Mouse (Mus musculus) heart, embryonic 11.5 days (tissue): ENCODE data around the gene Ccnd2. TPM values are rescaled to one million over a fixed set of nuclear protein-coding genes. Genes with fewer than 3 reads are reported as not detected.

Source experiments
- ATAC-seq: fragments of 200-750 bp; cut with Nextera tagmentation; replicated peaks from 2 replicates; pipeline ENCODE4 v1.8.0; 2017; ENCODE audit warnings: moderate library complexity; ENCODE audit not compliant: insufficient number of reproducible peaks, low FRiP score, low TSS enrichment
- H3K27ac ChIP-seq: fragments of 300-500 bp; sonication (generic); 2 replicates; pipeline ENCODE4 v1.5.1; 2014; ENCODE audit warnings: mild to moderate bottlenecking, low read depth, low read length
- H3K27me3 ChIP-seq: fragments of 300-500 bp; sonication (generic); 2 replicates; pipeline ENCODE4 v1.6.1; 2014; ENCODE audit warnings: mild to moderate bottlenecking, low read length, mixed read lengths; ENCODE audit not compliant: control insufficient read depth, insufficient read depth
- H3K36me3 ChIP-seq: fragments of 300-500 bp; sonication (generic); 2 replicates; pipeline ENCODE4 v1.6.1; 2014; ENCODE audit warnings: mild to moderate bottlenecking, low read length, moderate library complexity, mixed read lengths; ENCODE audit not compliant: control insufficient read depth, insufficient read depth
- H3K4me1 ChIP-seq: fragments of 300-500 bp; sonication (generic); 2 replicates; pipeline ENCODE4 v1.6.1; 2014; ENCODE audit warnings: low read length; ENCODE audit not compliant: control insufficient read depth, insufficient read depth
- H3K4me2 ChIP-seq: fragments of 300-500 bp; sonication (generic); 2 replicates; pipeline ENCODE4 v1.6.1; 2014; ENCODE audit warnings: mild to moderate bottlenecking, moderate library complexity
- H3K4me3 ChIP-seq: fragments of 300-500 bp; sonication (generic); 2 replicates; pipeline ENCODE4 v1.5.1; 2014; ENCODE audit warnings: low read depth, low read length
- H3K9ac ChIP-seq: fragments of 300-500 bp; sonication (generic); 2 replicates; pipeline ENCODE4 v1.6.1; 2014; ENCODE audit warnings: mild to moderate bottlenecking, low read depth, low read length, moderate library complexity
- H3K9me3 ChIP-seq: fragments of 300-500 bp; sonication (generic); replicated peaks from 2 replicates; pipeline ENCODE4 v1.6.1; 2016; ENCODE audit warnings: low read length; ENCODE audit not compliant: control insufficient read depth
- WGBS: fragments of 180-500 bp; shearing (Covaris S2); extraction: QIAGEN DNeasy Blood & Tissue Kit; methylation state at CpG from one replicate; pipeline ENCODE4 v1.1.7; 2014; ENCODE audit not compliant: insufficient replicate concordance; 5-methylcytosine and 5-hydroxymethylcytosine counted together
- polyA plus RNA-seq: library from polyadenylated mRNA; unstranded; fragments of >200 nt; fragmentation: Nextera tagmentation; extraction: Ambion mirVana; gene quantifications from 2 replicates; pipeline ENCODE4 v1.2.1, GENCODE M21; 2014

Ccnd2 gene
- polyA plus RNA-seq, 1 experiment from 2014 or later, result 821 TPM

GRCm38 (mm10) chr6:127106726-127107125 lies 45.3 kb downstream of the Ccnd2 start:
- Histone ChIP-seq H3K4me1 (peaks cover 7% of the 10 kb centered on the region), H3K27me3 (no peaks in the 10 kb centered on the region), H3K4me2 (no peak overlapping the region), H3K27ac (no peak overlapping the region), H3K36me3 (no peaks in the 10 kb centered on the region), H3K9me3 (no peaks in the 10 kb centered on the region), H3K9ac (no peak overlapping the region), H3K4me3 (no peak overlapping the region)
- no peak for ATAC-seq
- 64% methylated on average over 5 of the region's 5 CpGs for WGBS

GRCm38 (mm10) chr6:127106189-127106588 lies 45.8 kb downstream of the Ccnd2 start:
- no peak for ATAC-seq
- H3K4me1 ChIP-seq, result peaks cover 7% of the 10 kb centered on the region
- H3K9me3 ChIP-seq, result no peaks in the 10 kb centered on the region
- no peak overlapping the region for H3K4me3 ChIP-seq
- no peaks in the 10 kb centered on the region for H3K27me3 ChIP-seq
- H3K36me3 ChIP-seq, result no peaks in the 10 kb centered on the region
- no peak overlapping the region for H3K9ac ChIP-seq
- WGBS, result 86% methylated on average over 5 of the region's 5 CpGs
- H3K4me2 ChIP-seq, result no peak overlapping the region
- H3K27ac ChIP-seq, result no peak overlapping the region

GRCm38 (mm10) chr6:127105107-127105506 lies 46.9 kb downstream of the Ccnd2 start:
- no peak for ATAC-seq
- peaks cover 7% of the 10 kb centered on the region for H3K4me1 ChIP-seq
- no peak overlapping the region for H3K4me2 ChIP-seq
- H3K4me3 ChIP-seq, result no peak overlapping the region
- no peaks in the 10 kb centered on the region for H3K36me3 ChIP-seq
- no peaks in the 10 kb centered on the region for H3K9me3 ChIP-seq
- no peaks in the 10 kb centered on the region for H3K27me3 ChIP-seq
- 60% methylated on average over 6 of the region's 6 CpGs for WGBS
- no peak overlapping the region for H3K9ac ChIP-seq
- H3K27ac ChIP-seq, result no peak overlapping the region

- Histone ChIP-seq H3K4me1 (peaks cover 7% of the 10 kb centered on the region), H3K4me2 (no peak overlapping the region), H3K4me3 (no peak overlapping the region), H3K9me3 (no peaks in the 10 kb centered on the region), H3K9ac (no peak overlapping the region), H3K27me3 (no peaks in the 10 kb centered on the region), H3K27ac (no peak overlapping the region), H3K36me3 (no peaks in the 10 kb centered on the region)
- 75% methylated on average over 7 of the region's 7 CpGs for WGBS
- ATAC-seq, result no peak
Measured at GRCm38 (mm10) chr6:127104396-127105029, 47.5 kb downstream of the Ccnd2 start.

GRCm38 (mm10) chr6:127103506-127104275 lies 48.3 kb downstream of the Ccnd2 start:
- H3K27me3 ChIP-seq, result no peaks in the 10 kb centered on the region
- H3K4me2 ChIP-seq, result no peak overlapping the region
- H3K4me1 ChIP-seq, result peaks cover 5% of the 10 kb centered on the region
- no peak overlapping the region for H3K27ac ChIP-seq
- WGBS, result 89% methylated on average over 6 of the region's 6 CpGs
- H3K36me3 ChIP-seq, result no peaks in the 10 kb centered on the region
- no peak for ATAC-seq
- no peak overlapping the region for H3K4me3 ChIP-seq
- no peaks in the 10 kb centered on the region for H3K9me3 ChIP-seq
- no peak overlapping the region for H3K9ac ChIP-seq

- 0 out of 2 replicates have a peak, but pooled peaks cover 3% of the 10 kb centered on the region for H3K36me3 ChIP-seq
- 54% methylated on average over 7 of the region's 7 CpGs for WGBS
- no peaks in the 10 kb centered on the region for H3K4me1 ChIP-seq
- no peak overlapping the region for H3K4me3 ChIP-seq
- no peak overlapping the region for H3K27ac ChIP-seq
- no peaks in the 10 kb centered on the region for H3K27me3 ChIP-seq
- no peak overlapping the region for H3K4me2 ChIP-seq
- ATAC-seq, result no peak
- H3K9me3 ChIP-seq, result no peaks in the 10 kb centered on the region
- H3K9ac ChIP-seq, result no peak overlapping the region
Measured at GRCm38 (mm10) chr6:127094565-127094964, 57.4 kb downstream of the Ccnd2 start.

- no peak overlapping the region for H3K9ac ChIP-seq
- 33% methylated on average over 4 of the region's 4 CpGs for WGBS
- H3K36me3 ChIP-seq, result 0 out of 2 replicates have a peak, but pooled peaks cover 3% of the 10 kb centered on the region
- no peak overlapping the region for H3K27ac ChIP-seq
- no peak overlapping the region for H3K4me3 ChIP-seq
- H3K4me1 ChIP-seq, result peaks cover 4% of the 10 kb centered on the region; the same call in 1 of the 2 replicates
- H3K27me3 ChIP-seq, result 0 out of 2 replicates have a peak, but pooled peaks cover 3% of the 10 kb centered on the region
- no peak for ATAC-seq
- no peak overlapping the region; the same call in 1 of the 2 replicates for H3K4me2 ChIP-seq
- no peaks in the 10 kb centered on the region for H3K9me3 ChIP-seq
Measured at GRCm38 (mm10) chr6:127086739-127087138, 65.3 kb downstream of the Ccnd2 start.

GRCm38 (mm10) chr6:127081820-127082219 lies 70.2 kb downstream of the Ccnd2 start:
- Histone ChIP-seq H3K36me3 (no peaks in the 10 kb centered on the region), H3K27me3 (peaks cover 14% of the 10 kb centered on the region), H3K9ac (no peak overlapping the region), H3K27ac (no peak overlapping the region), H3K4me3 (no peak overlapping the region), H3K4me2 (no peak overlapping the region), H3K9me3 (no peaks in the 10 kb centered on the region), H3K4me1 (peaks cover under 1% of the 10 kb centered on the region; the same call in 1 of the 2 replicates)
- 64% methylated on average over 6 of the region's 6 CpGs for WGBS
- no peak for ATAC-seq
